Mouse (Mus musculus): Measurements from ENCODE around the gene Polr1a.

The Polr1a gene

GRCm38 (mm10) chr6:71908481-71909381 is at the start of gene Polr1a, which contains the start of gene Ptcd3:
Polr1a (plus strand) TSS chr6:71909053.
Ptcd3 (minus strand) TSS chr6:71908750.
- in situ Hi-C loops (cut with MboI, MseI) = no loop called here

DNA sequence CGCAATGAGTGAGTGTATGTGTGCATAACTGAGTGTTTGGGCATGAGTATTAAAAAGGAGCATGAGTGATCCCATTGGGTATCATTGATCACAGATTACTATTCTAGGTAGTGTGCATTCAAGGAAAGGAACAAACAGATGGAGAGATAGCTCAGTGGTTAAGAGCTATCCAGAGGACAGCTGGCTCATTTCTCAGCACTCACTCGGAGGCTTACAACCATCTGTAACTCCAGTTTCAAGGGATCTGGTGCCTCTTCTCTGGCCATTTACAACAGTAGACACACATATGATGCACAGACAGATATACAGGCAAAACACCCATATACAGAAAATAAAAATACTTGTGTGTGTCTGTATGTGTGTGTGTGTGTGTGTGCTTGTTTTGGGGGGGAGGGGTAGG is 41.1 kb upstream of the Polr1a start:
- in situ Hi-C loops (cut with MboI, MseI) = loop anchor here (5.0 kb wide), 1 partner anchor 295 kb away; no protein-coding TSS in a partner anchor

DNA sequence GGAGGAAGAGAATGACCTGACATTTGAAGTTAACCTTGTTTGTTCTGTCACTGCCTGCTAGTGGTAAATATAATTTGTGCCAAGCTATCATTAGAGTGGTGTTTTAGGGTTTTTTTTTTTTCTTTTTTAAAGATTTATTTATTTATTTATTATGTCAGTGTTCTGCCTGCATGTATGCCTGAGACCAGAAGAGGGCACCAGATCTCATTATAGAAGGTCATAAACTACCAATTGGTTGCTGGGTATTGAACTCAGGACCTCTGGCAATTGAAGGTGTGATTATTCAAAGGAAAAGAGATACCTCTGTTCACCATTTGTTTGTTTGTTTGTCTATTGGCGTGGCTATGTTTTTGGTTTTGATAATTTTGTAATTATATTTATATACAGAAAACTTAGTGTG is 40.0 kb upstream of the Polr1a start:
- in situ Hi-C loops (cut with MboI, MseI) = loop anchor here (5.0 kb wide), 1 partner anchor 293 kb away; no protein-coding TSS in a partner anchor

GRCm38 (mm10) chr6:71871396-71871795 is 37.5 kb upstream of the Polr1a start:
- in situ Hi-C loops (cut with MboI, MseI) = no loop called here

DNA sequence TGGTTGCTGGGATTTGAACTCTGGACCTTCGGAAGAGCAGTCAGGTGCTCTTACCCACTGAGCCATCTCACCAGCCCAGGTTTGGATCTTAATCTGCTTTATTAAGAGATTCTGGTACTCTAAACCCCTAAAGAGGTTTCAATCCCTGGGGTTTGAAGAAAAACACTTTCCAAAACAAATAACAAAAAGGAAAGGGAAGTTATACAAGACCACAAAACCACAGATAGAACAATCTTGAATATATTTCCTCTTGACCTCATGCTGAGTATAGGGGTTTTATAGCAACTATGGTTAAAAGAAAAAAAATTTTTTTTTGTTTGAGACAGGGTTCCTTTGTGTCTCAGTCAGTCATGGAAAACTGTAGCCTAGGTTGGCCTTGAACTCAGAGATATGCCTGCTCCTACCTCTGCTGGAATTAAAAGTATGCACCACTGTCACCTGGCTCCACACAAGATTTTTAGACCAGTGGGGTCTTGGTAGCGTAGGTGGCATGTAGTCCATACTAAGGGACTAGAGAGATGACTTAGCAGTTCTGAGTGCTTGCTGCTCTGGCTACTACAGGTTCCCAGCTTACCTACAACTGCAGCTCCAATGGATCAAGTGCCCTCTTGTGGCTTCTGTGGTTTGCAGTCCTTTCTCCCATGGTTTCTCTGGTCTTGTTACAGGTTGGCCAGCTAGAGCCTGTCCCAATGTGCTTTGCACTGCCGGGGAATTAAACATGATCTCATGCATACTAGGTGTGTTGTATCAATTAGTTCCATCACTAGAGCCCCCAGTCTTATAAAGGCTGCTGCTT is 30.7 kb upstream of the Polr1a start:
- in situ Hi-C loops (cut with MboI, MseI) = no loop called here

GRCm38 (mm10) chr6:71893263-71893662 is 15.6 kb upstream of the Polr1a start:
- in situ Hi-C loops (cut with MboI, MseI) = no loop called here

DNA sequence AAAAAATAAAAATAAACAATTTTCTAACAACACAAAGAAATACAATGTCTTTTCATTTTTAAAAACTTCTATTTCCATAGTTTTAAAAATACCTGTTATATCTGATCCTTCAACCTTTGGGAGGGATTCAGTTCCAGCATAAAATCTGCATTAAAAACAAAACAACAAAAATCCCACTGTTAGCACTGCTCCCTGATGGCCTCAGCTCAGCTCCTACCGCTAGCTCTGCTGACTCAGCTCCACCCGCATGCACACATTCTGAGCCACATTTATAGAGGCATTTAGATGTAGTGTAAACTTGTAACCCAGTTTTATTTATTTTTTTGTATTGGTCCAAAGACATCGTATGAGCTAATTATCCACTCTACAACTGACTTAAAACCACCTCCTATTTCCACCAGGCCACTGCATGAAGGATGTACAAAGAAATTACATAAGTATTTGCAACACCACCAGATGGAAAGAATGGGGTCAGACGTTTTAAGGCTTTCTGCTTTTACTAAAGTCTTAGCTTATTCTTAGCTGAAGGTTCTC is 1.1 kb upstream of the Polr1a start:
- in situ Hi-C loops (cut with MboI, MseI) = no loop called here

GRCm38 (mm10) chr6:71909384-71909783 is 531 bp downstream of the Polr1a start:
- in situ Hi-C loops (cut with MboI, MseI) = no loop called here

- in situ Hi-C loops (cut with MboI, MseI) = no loop called here
Measured at GRCm38 (mm10) chr6:71909840-71910239, 987 bp downstream of the Polr1a start.

DNA sequence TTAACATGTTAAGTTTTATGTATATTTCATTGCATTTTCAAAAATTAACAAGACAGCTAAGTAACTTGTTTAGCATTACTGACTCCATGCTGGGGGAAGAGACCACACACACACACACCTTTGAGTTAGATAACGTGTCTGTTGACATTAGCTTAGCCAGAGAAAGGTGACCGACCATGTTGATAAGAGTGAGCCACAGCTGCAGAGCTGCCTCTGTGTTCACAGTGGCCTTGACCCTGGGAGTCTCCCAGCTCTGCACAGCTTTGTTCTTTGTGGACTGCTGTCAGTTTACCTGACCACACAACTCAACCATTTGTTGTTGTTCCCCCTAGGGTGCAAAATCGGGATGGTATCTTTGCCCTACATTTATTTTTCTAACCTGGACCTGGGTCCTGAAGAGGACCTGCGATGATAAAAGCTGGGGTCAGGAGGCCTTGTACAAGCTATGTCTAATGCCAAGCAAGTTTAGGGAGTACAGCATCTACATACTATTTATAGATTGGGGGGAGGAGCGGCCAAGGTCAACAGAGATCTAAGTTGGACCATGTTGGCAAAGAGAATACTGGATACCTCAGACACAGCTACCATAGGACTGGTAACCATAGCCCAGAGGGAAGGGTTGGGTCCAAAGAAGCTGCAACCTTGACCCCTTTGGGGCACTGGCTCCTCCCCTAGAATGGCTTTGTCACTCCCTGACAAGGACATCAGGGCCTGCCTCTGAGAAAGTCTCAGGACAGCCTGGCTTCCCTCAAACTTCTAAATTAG is 3.0 kb downstream of the Polr1a start:
- in situ Hi-C loops (cut with MboI, MseI) = no loop called here

- in situ Hi-C loops (cut with MboI, MseI) = no loop called here
Measured at GRCm38 (mm10) chr6:71920752-71921151, 11.9 kb downstream of the Polr1a start.

GRCm38 (mm10) chr6:71925233-71925632 is 16.4 kb downstream of the Polr1a start:
- in situ Hi-C loops (cut with MboI, MseI) = loop anchor here (5.0 kb wide), 1 partner anchor 242 kb away; no protein-coding TSS in a partner anchor

DNA sequence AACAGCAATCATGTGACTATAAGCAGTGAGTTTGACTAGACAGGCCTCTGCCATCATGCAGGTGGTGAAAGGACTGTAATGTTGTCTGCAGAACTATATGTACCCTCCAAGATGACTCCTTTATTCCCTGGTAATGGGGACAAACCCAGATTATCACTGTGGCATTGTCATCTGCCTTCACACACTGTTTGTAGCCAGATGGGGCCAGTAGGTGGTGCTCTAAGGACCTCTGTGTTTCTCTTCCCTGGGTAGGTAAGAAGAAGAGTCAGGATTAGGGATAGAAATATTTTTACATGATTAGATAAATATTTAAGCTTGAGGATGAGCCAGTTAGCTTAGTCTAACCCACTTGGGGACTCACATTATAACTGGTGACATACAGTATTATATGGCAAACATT is 19.1 kb downstream of the Polr1a start:
- in situ Hi-C loops (cut with MboI, MseI) = loop anchor here (5.0 kb wide), 1 partner anchor 239 kb away; no protein-coding TSS in a partner anchor

DNA sequence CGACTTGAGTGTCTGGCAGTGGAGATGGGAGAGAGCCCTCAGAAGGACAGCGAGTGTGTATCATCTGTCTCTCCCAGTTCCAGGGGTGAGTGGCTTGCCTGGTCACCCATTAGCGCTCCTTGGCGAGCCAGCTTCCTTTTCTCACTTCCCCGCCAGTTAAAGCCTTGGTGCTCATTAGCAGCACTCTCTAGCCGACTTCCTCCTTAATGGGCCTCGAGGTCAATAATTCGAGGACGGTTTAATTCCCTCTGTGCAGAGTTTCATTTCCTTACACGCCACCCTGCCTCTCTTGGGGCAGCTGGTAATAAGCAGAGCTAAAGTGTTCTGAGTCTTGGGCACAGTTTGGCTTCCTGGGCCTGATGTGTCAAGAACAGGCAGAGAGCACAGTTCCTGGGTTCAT is 21.2 kb downstream of the Polr1a start:
- in situ Hi-C loops (cut with MboI, MseI) = no loop called here

GRCm38 (mm10) chr6:71930830-71931437 is 22.1 kb downstream of the Polr1a start:
- in situ Hi-C loops (cut with MboI, MseI) = no loop called here

GRCm38 (mm10) chr6:71932347-71932746 is 23.5 kb downstream of the Polr1a start:
- in situ Hi-C loops (cut with MboI, MseI) = no loop called here

- in situ Hi-C loops (cut with MboI, MseI) = no loop called here
Measured at GRCm38 (mm10) chr6:71934081-71934556, 25.3 kb downstream of the Polr1a start.

DNA sequence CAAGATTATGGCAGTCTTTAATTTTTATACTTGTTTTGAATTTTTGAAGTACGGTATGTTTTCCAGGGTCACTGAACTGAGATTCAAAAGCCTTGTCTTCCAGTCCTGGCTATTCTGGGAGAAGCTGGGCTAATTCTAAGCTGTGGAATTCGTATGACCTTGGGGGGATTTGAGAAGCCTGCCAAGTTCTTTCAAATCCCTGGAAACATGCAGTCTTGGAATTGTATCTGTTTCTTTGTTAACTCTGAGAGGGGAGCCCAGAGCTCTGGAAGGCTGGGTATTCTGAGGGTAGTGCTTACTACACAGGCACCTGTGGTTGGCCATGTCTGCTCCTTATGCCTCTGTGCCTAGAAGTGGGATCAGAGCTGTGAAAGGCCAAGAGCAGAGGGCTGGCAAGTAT is 26.9 kb downstream of the Polr1a start:
- in situ Hi-C loops (cut with MboI, MseI) = no loop called here

DNA sequence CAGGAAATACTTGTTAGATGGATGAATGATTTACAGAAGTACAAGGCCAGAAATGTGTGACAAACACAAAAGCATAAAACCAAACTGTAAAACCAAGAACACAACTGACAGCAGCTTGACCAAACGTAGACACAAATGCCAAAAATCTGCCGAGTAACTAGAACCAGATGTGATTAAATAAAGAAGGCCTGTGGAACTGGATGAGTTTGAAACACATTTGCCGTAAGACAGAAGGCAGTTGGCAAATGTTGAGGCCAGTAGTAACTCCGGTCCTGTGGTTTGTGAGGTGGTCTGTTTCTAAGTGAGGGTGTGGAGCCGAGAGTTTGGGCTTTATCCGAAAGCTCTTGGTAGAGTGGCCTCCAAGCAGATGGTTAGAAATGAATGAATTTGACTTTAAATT is 32.1 kb downstream of the Polr1a start:
- in situ Hi-C loops (cut with MboI, MseI) = no loop called here

DNA sequence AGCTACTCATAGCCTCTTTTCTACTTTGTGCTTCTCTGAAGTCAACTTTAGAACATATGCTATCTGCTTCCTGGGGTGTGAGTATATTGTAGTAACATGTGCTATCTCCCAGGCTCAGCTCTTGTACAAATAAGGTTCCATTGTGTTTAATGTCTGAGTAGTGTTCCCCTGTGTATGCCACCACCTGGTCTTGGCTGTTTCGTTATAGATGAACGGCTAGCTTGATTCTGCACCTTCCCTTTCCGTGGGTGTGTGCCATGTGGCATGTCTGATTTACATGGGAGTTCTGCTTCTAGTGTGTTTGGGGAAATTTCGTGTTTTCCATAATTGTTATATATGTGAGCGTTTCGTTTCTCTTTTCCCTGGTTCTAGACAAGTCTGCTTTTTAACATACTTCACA is 36.2 kb downstream of the Polr1a start:
- in situ Hi-C loops (cut with MboI, MseI) = no loop called here

DNA sequence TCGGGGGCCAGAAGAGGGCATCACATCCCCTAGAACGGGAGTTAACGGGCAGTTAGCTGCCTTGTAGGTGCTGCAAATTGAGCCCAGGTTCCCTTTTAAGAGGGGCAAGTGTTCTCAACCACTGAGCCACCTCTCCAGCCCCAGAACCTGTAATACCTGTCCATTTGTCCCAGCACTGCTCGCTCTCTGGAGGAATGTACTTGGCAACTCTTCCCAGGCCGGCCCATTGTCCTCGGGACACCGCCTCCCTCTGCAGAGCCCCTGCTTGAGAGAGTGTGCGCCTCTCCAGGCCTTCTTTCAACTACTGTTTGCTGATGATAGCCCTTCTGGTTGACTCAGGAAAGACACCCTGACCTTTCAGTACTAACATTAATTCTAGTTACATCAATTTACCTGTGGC is 37.3 kb downstream of the Polr1a start:
- in situ Hi-C loops (cut with MboI, MseI) = no loop called here

Measured in T-helper 2 cell (primary cell).